ENCODE assay signal across 31 mouse cellular contexts in the genomic region with DNA sequence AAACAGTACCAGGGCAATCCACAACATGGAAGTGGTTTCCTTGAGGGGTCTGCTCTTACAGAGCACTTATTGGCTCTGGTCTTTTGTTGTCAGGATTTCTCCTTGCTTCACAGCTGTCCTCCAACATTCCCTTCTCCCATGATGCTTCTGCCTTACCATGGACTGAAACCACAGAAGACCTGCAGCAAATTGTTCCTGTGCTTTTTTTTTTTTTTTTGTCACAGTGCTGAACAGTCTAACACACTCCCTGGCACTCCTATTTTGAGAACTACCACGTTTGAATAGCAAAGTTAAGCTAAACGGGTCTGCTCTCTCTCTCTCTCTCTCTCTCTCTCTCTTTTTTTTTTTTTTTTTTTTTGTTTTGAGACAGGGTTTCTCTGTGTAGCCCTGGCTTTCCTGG. TPM values are rescaled to one million over a fixed set of nuclear protein-coding genes. Genes with fewer than 3 reads are reported as not detected.
"Had no signal": no experiment of that assay in that cellular context is flagged by ENCODE, and none has a peak within 500 bp of the region (broad histone marks: within the 10 kb centered on the region; RNA-seq: fewer than 3 reads in every experiment).

No protein-coding gene starts in this region.

- H3K27me3 ChIP-seq: limb, embryonic 12.5 days; limb, embryonic 13.5 days; limb, embryonic 15.5 days; liver, embryonic 12.5 days; liver, embryonic 13.5 days; liver, embryonic 15.5 days; lung, embryonic 15.5 days; midbrain, embryonic 12.5 days; midbrain, embryonic 13.5 days; midbrain, embryonic 15.5 days had no signal

- H3K9ac ChIP-seq: limb, embryonic 12.5 days; limb, embryonic 13.5 days; limb, embryonic 15.5 days; liver, embryonic 12.5 days; liver, embryonic 13.5 days; liver, embryonic 14.5 days; liver, embryonic 15.5 days; liver, postnatal 0 days; lung, embryonic 14.5 days; lung, embryonic 15.5 days; midbrain, embryonic 12.5 days; midbrain, embryonic 13.5 days; midbrain, embryonic 15.5 days had no signal

- H3K4me1 ChIP-seq: limb, embryonic 15.5 days; liver, embryonic 12.5 days; liver, embryonic 13.5 days; liver, embryonic 15.5 days; lung, embryonic 15.5 days; midbrain, embryonic 10.5 days; midbrain, embryonic 12.5 days; midbrain, embryonic 13.5 days; midbrain, embryonic 15.5 days had no signal

- H3K9me3 ChIP-seq: limb, embryonic 10.5 days; limb, embryonic 12.5 days; limb, embryonic 13.5 days; limb, embryonic 15.5 days; liver, embryonic 12.5 days; liver, embryonic 13.5 days; liver, embryonic 15.5 days; lung, embryonic 15.5 days; megakaryocyte, embryonic 14.5 days; midbrain, embryonic 10.5 days; midbrain, embryonic 12.5 days; midbrain, embryonic 13.5 days; midbrain, embryonic 15.5 days had no signal

- H3K4me3 ChIP-seq: limb, embryonic 10.5 days; limb, embryonic 12.5 days; limb, embryonic 13.5 days; limb, embryonic 15.5 days; liver, embryonic 12.5 days; liver, embryonic 13.5 days; liver, embryonic 15.5 days; lung, embryonic 15.5 days; megakaryocyte, embryonic 14.5 days; midbrain, embryonic 10.5 days; midbrain, embryonic 12.5 days; midbrain, embryonic 13.5 days; midbrain, embryonic 15.5 days; myocyte had no signal

- DNase-seq: left cerebral cortex, postnatal 4 days; liver; liver, embryonic 13.5 days; liver, postnatal 0 days; lung, adult 18-20 months; lung, adult 2 months; lung, embryonic 14.5 days; lung, postnatal 10 days; lung, postnatal 14 days; lung, postnatal 36 days; lung, postnatal 4 days; midbrain, embryonic 14.5 days had no signal

- H3K36me3 ChIP-seq: limb, embryonic 10.5 days; limb, embryonic 12.5 days; limb, embryonic 13.5 days; limb, embryonic 15.5 days; liver, embryonic 12.5 days; liver, embryonic 13.5 days; liver, embryonic 15.5 days; lung, embryonic 15.5 days; midbrain, embryonic 10.5 days; midbrain, embryonic 12.5 days; midbrain, embryonic 13.5 days; midbrain, embryonic 15.5 days had no signal

- H3K4me2 ChIP-seq: limb, embryonic 12.5 days; limb, embryonic 13.5 days; limb, embryonic 15.5 days; liver, embryonic 11.5 days; liver, embryonic 12.5 days; liver, embryonic 13.5 days; liver, embryonic 15.5 days; lung, embryonic 14.5 days; lung, embryonic 15.5 days; midbrain, embryonic 11.5 days; midbrain, embryonic 12.5 days; midbrain, embryonic 13.5 days; midbrain, embryonic 15.5 days had no signal

- H3K27ac ChIP-seq: limb, embryonic 10.5 days; limb, embryonic 12.5 days; limb, embryonic 13.5 days; limb, embryonic 15.5 days; liver, embryonic 12.5 days; liver, embryonic 13.5 days; liver, embryonic 14.5 days; liver, embryonic 15.5 days; lung, embryonic 15.5 days; macrophage; midbrain, embryonic 10.5 days; midbrain, embryonic 12.5 days; midbrain, embryonic 13.5 days; midbrain, embryonic 15.5 days had no signal

RNA-seq across cellular contexts. Expression of a gene that starts 59.4 kb away (rescaled TPM):
- total RNA-seq: megakaryocyte-erythroid progenitor cell, adult 5-6 weeks; monocyte, adult 5-6 weeks had no signal
- polyA plus RNA-seq: macrophage had no signal
